Mouse (Mus musculus) E14TG2a.4 (cell line): ENCODE measurements at regions not wholly inside any gene's neighbourhood (a gene's known extent, or its start where the extent isn't known, plus 50 kb on each side); places are given as distances from the start of the nearest gene placed in this dataset.

Experiments used
- CTCF ChIP-seq: conservative IDR thresholded peaks from 2 replicates; pipeline ENCODE4 v1.5.1; 2014; ENCODE audit warnings: low read length
- POU5F1 ChIP-seq: IDR thresholded peaks from 2 replicates; pipeline ENCODE4 v1.6.1; 2014; ENCODE audit warnings: low read length, borderline replicate concordance

GRCm38 (mm10) chr9:101329032-101329824, 77.6 kb upstream of the Ppp2r3a start:
- TF ChIP-seq CTCF (no peak), POU5F1 (no peak)
